20 mouse cellular contexts compared by ENCODE assay signal in the genomic region with DNA sequence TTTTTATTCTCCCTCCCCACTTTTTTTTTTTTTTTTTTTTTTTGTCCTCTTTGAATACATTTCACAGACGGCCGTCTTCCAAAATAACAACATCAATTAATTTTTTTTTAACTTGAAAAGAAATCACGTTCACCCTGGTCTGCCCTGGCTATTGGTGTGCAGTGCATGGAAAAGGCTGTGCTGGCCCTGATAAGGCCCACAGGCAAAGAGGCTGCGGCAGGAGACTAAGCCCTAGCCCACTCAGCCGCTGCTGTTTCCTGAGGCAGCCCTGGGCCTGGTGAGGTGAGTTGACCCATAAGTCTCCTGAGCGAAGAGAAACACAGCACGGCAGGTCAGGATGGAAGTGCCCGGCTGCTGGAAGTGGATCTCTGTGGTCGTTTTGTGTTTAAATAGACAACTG.
A peak's percentile ranks its signal among the peaks of the same experiment; 100 is the strongest.
DNase-seq lines count a peak whose midpoint lies in the region; ATAC-seq and TF ChIP-seq lines count a peak whose summit lies in the region.
"Had no signal": no experiment of that assay in that cellular context is flagged by ENCODE, and none has a peak within 500 bp of the region (broad histone marks: within the 10 kb centered on the region; RNA-seq: fewer than 3 reads in every experiment).

No protein-coding gene starts in this region.

- H3K4me2 ChIP-seq in hindbrain, embryonic 12.5 days (replicated peaks) = no peak overlapping the region
- H3K4me2 ChIP-seq in hindbrain, embryonic 13.5 days = no peak overlapping the region
- H3K4me2 ChIP-seq in forebrain, embryonic 13.5 days = no peak overlapping the region
- H3K4me2 ChIP-seq: hindbrain, embryonic 14.5 days; intestine, embryonic 15.5 days had no signal

- no peaks in the 10 kb centered on the region for H3K9me3 ChIP-seq in hindbrain, embryonic 12.5 days (replicated peaks)
- no peaks in the 10 kb centered on the region for H3K9me3 ChIP-seq in hindbrain, embryonic 13.5 days
- peaks cover 13% of the 10 kb centered on the region for H3K9me3 ChIP-seq in E14TG2a.4 (ENCODE audit: low read length)
- H3K9me3 ChIP-seq in forebrain, embryonic 13.5 days (replicated peaks) = no peaks in the 10 kb centered on the region
- H3K9me3 ChIP-seq: intestine, embryonic 15.5 days had no signal

- TF ChIP-seq CTCF in E14TG2a.4 (conservative IDR thresholded peaks at IDR 0.05; ENCODE audit: low read length) = no peak
- no peak for TF ChIP-seq CTCF in brain, embryonic 14.5 days (IDR thresholded peaks at IDR 0.05; ENCODE audit: borderline replicate concordance, extremely low read depth, insufficient read depth, insufficient read length)

- no peak overlapping the region for H3K4me3 ChIP-seq in hindbrain, embryonic 12.5 days
- H3K4me3 ChIP-seq in hindbrain, embryonic 13.5 days = no peak overlapping the region
- peak overlapping the region; percentile 26; the same call in 1 of the 2 replicates for H3K4me3 ChIP-seq in E14TG2a.4 (replicated peaks; ENCODE audit: low read length)
- no peak overlapping the region for H3K4me3 ChIP-seq in forebrain, embryonic 13.5 days
- H3K4me3 ChIP-seq: gastrocnemius, adult 2 months; intestine, embryonic 15.5 days had no signal

- 0 out of 2 replicates have a peak, but pooled peaks cover 2% of the 10 kb centered on the region for H3K36me3 ChIP-seq in hindbrain, embryonic 12.5 days
- peaks cover 10% of the 10 kb centered on the region for H3K36me3 ChIP-seq in hindbrain, embryonic 13.5 days
- H3K36me3 ChIP-seq in E14TG2a.4 (ENCODE audit: insufficient read depth, low read length) = no peaks in the 10 kb centered on the region
- H3K36me3 ChIP-seq in forebrain, embryonic 13.5 days (ENCODE audit: poor library complexity, severe bottlenecking) = 0 out of 2 replicates have a peak, but pooled peaks cover 10% of the 10 kb centered on the region
- H3K36me3 ChIP-seq: G1E; intestine, embryonic 15.5 days had no signal

- TF ChIP-seq POLR2A in brain, embryonic 14.5 days (IDR thresholded peaks at IDR 0.05; ENCODE audit: borderline replicate concordance, extremely low read depth, insufficient read depth, insufficient read length, poor library complexity, severe bottlenecking) = no peak

- no peaks in the 10 kb centered on the region for H3K27me3 ChIP-seq in hindbrain, embryonic 12.5 days
- H3K27me3 ChIP-seq in hindbrain, embryonic 13.5 days = no peaks in the 10 kb centered on the region
- no peaks in the 10 kb centered on the region for H3K27me3 ChIP-seq in E14TG2a.4 (ENCODE audit: insufficient read depth, low read length)
- H3K27me3 ChIP-seq in forebrain, embryonic 13.5 days = no peaks in the 10 kb centered on the region
- H3K27me3 ChIP-seq: intestine, embryonic 15.5 days had no signal

- peak; percentile 63 for DNase-seq in brain, embryonic 14.5 days (ENCODE audit: low read depth)
- DNase-seq in frontal cortex, postnatal 25 days (ENCODE audit: low spot score in 2 of 2) = no peak
- no peak for DNase-seq in spleen, postnatal 10 days (ENCODE audit: low spot score in 2 of 2)
- DNase-seq: adrenal gland, adult 8-10 months; adrenal gland, postnatal 36 days; cerebellum, adult 11 months; cerebellum, adult 8-10 months; cerebellum, postnatal 25 days; gastrocnemius, adult 2 months; gastrocnemius, postnatal 25 days; heart, postnatal 10 days; heart, postnatal 4 days had no signal

- 59% methylated on average over 9 of the region's 9 CpGs for WGBS in hindbrain, embryonic 12.5 days
- WGBS in hindbrain, embryonic 13.5 days = 56% methylated on average over 9 of the region's 9 CpGs
- 40% methylated on average over 9 of the region's 9 CpGs for WGBS in forebrain, embryonic 13.5 days

- peak overlapping the region; percentile 17; the same call in 1 of the 2 replicates for H3K27ac ChIP-seq in hindbrain, embryonic 12.5 days
- no peak overlapping the region for H3K27ac ChIP-seq in hindbrain, embryonic 13.5 days
- H3K27ac ChIP-seq in forebrain, embryonic 13.5 days = peak overlapping the region; percentile 63; the same call in 1 of the 2 replicates
- H3K27ac ChIP-seq: gastrocnemius, adult 2 months; hindbrain, embryonic 14.5 days; intestine, embryonic 15.5 days had no signal

- no peaks in the 10 kb centered on the region for H3K4me1 ChIP-seq in hindbrain, embryonic 12.5 days
- H3K4me1 ChIP-seq in hindbrain, embryonic 13.5 days (replicated peaks) = peaks cover 10% of the 10 kb centered on the region
- H3K4me1 ChIP-seq in E14TG2a.4 (replicated peaks; ENCODE audit: low read depth, low read length) = peaks cover 40% of the 10 kb centered on the region
- peaks cover 16% of the 10 kb centered on the region for H3K4me1 ChIP-seq in forebrain, embryonic 13.5 days
- H3K4me1 ChIP-seq: intestine, embryonic 15.5 days had no signal

- no peak for ATAC-seq in hindbrain, embryonic 12.5 days (ENCODE audit: low FRiP score)
- no peak for ATAC-seq in hindbrain, embryonic 13.5 days (ENCODE audit: low FRiP score)
- ATAC-seq in forebrain, embryonic 13.5 days = 0 out of 2 replicates have a peak, but pooled peaks have one; percentile 41
- no peak for ATAC-seq in megakaryocyte, adult 5-6 weeks (ENCODE audit: poor library complexity, severe bottlenecking)
- ATAC-seq: intestine, embryonic 15.5 days had no signal

- H3K9ac ChIP-seq in hindbrain, embryonic 12.5 days = no peak overlapping the region
- no peak overlapping the region for H3K9ac ChIP-seq in hindbrain, embryonic 13.5 days
- H3K9ac ChIP-seq in forebrain, embryonic 13.5 days = no peak overlapping the region
- H3K9ac ChIP-seq: hindbrain, embryonic 14.5 days; intestine, embryonic 15.5 days had no signal
